Mouse (Mus musculus) thymus, adult 2 months (tissue): ENCODE data around the gene Cass4. TPM values are rescaled to one million over a fixed set of nuclear protein-coding genes. Genes with fewer than 3 reads are reported as not detected.
A peak's percentile ranks its signal among the peaks of the same experiment; 100 is the strongest.

Experiments
- DNase-seq: peaks from one replicate; pipeline ENCODE4 v3.0.0; 2021
- H3K27ac ChIP-seq: fragments of 200-500 bp; 2 replicates; pipeline ENCODE4 v1.5.1; 2012; ENCODE audit warnings: low read length, control low read depth; ENCODE audit not compliant: control insufficient read depth, insufficient read depth
- H3K27me3 ChIP-seq: fragments of 200-500 bp; 2 replicates; pipeline ENCODE4 v1.6.1; 2012; ENCODE audit warnings: mild to moderate bottlenecking, low read length, moderate library complexity, mixed read lengths; ENCODE audit not compliant: control insufficient read depth, insufficient read depth
- H3K36me3 ChIP-seq: fragments of 200-500 bp; 2 replicates; pipeline ENCODE4 v1.6.1; 2012; ENCODE audit warnings: mild to moderate bottlenecking, low read length, moderate library complexity; ENCODE audit not compliant: control insufficient read depth, insufficient read depth
- H3K4me1 ChIP-seq: fragments of 200-500 bp; replicated peaks from 2 replicates; pipeline ENCODE4 v1.6.1; 2012; ENCODE audit warnings: low read length; ENCODE audit not compliant: control insufficient read depth, insufficient read depth
- H3K4me3 ChIP-seq: fragments of 200-500 bp; 2 replicates; pipeline ENCODE4 v1.5.1; 2012; ENCODE audit warnings: mild to moderate bottlenecking, low read length, control low read depth, moderate library complexity; ENCODE audit not compliant: control insufficient read depth, insufficient read depth
- CTCF ChIP-seq: fragments of 200-500 bp; IDR thresholded peaks from 2 replicates; pipeline ENCODE4 v1.5.1; 2012; ENCODE audit warnings: mild to moderate bottlenecking, control low read depth, low read length, moderate library complexity, borderline replicate concordance; ENCODE audit not compliant: control insufficient read depth, poor library complexity, insufficient read depth; ENCODE audit errors: extremely low read depth
- POLR2A ChIP-seq: fragments of 200-500 bp; IDR thresholded peaks from 2 replicates; pipeline ENCODE4 v1.6.1; 2012; ENCODE audit warnings: mild to moderate bottlenecking, low read length, control low read depth, moderate library complexity; ENCODE audit not compliant: control insufficient read depth, poor library complexity, insufficient read depth; ENCODE audit errors: extremely low read depth
- WGBS: fragments of 180-500 bp; shearing (Covaris S2); methylation state at CpG from one replicate; pipeline ENCODE4 v1.1.7; 2018; 5-methylcytosine and 5-hydroxymethylcytosine counted together
- polyA plus RNA-seq: library from polyadenylated mRNA; depleted of rRNA; stranded (reverse); fragments of >200 nt; gene quantifications from 2 replicates; pipeline ENCODE4 v1.2.3, GENCODE M21; 2012

Gene Cass4
- polyA plus RNA-seq, 1 experiment: 2.2 TPM

DNA sequence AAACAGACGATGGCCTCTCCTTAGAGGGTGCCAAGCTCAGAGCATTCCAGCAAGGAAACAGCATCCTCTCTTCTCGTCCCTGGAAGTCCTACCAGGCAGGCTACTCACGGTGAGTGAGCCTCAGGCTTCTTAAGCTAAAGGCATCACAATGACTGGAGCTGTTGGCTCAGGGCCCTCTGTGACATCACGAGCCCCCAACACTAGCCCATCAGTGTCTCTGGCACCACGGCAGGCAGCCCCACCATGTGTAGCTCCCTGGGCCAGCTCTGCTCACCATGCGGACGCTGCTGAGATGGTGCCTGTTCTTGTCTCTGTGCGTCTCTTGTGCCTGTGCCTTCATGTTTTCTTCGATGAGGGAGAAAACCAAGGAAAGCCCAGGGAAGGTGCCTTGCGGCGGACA, 78.7 kb downstream of the Cass4 start, which contains the start of gene Fam209:
Gene Fam209 (plus strand): TSS at position 203 of the 400 bp plus-strand sequence.
- Histone ChIP-seq H3K27ac (no peak within 1 kb of the TSS), H3K36me3 (peaks cover 19% of the 10 kb centered on the region), H3K4me1 (no peaks in the 10 kb centered on the region; the same call in 1 of the 2 replicates), H3K27me3 (no peaks in the 10 kb centered on the region), H3K4me3 (no peak within 1 kb of the TSS)
- TF ChIP-seq CTCF: no peak
- no peak for TF ChIP-seq POLR2A
- 95% methylated on average over 11 of the region's 11 CpGs for WGBS
- DNase-seq: no peak

DNA sequence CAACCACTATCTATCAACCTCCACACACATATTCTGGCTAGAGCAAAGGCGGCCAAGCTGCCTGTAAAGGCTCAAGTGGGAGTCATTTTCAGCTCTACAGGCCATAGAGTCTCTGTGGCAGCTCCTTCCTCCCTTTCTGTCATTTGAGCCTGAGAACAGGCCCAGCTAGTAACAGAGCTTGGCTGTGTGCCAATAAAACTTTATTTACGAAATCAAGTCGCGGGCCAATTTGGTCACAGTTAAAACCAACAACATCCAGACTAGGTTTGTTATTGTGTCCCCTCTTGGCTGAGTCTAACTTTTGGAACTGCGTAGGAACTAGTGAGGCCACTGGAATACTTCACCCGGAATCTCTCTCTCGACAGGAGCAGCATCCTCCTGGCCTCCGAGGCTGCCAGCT, 80.0 kb downstream of the Cass4 start:
- Histone ChIP-seq H3K27me3 (no peaks in the 10 kb centered on the region), H3K4me3 (no peak overlapping the region), H3K27ac (no peak overlapping the region), H3K4me1 (no peaks in the 10 kb centered on the region; the same call in 1 of the 2 replicates), H3K36me3 (peaks cover 12% of the 10 kb centered on the region; the same call in 1 of the 2 replicates)
- TF ChIP-seq POLR2A (no peak), CTCF (no peak)
- no peak for DNase-seq
- whole genome bisulfite sequencing: 87% methylated on average over 8 of the region's 8 CpGs

DNA sequence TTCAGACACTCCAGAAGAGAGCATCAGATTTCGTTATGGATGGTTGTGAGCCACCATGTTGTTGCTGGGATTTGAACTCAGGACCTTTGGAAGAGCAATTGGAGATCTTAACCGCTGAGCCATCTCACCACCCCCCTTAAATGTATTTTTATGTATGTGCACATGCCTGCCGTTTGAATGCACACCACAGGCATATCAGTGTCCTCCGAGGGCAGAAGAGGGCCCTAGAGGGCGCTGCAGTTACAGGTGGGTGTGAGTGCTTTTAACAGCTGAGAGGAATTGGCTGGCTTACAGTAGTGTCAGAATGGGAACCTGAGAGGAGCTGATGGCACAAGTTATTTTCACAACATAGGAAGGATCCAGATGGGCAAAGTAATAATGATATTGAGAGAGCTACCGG, 81.4 kb downstream of the Cass4 start:
- 28% methylated on average over 6 of the region's 6 CpGs for WGBS
- TF ChIP-seq CTCF (peak; percentile 59; the same call in 1 of the 2 replicates), POLR2A (no peak)
- peak; percentile 71 for DNase-seq

DNA sequence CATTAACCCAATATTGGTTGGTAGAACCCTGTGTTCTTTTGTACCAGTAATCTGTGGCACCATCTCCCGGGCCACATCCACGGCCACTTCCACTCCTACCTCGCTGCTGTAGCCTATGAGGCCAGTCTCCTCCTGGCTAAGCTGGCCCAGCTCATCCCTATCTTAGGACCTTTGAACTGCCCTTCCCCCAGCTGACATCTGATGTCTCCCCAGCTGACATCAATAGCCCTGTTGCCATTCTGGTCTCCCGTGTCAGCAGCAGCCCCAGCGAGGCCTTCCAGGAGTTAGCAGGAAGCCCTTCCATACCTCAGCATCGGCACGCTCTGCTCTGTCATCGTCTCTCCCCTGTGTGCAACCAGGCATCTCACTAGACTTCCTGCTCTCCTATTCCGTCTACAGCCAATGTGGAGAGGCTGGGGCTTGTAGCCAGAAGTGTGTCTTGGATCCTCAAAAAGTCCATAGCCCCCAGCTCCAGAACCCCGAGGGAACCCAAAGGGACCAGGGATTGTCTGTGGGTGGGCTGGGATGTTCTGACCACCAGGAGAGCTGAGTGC, 83.2 kb downstream of the Cass4 start:
- no peak overlapping the region for H3K27ac ChIP-seq
- 39% methylated on average over 10 of the region's 10 CpGs for WGBS

More for the DNA sequence above, 81.4 kb downstream of the Cass4 start:
- no peaks in the 10 kb centered on the region for H3K27me3 ChIP-seq
- no peak overlapping the region for H3K4me3 ChIP-seq
- peaks cover 3% of the 10 kb centered on the region for H3K4me1 ChIP-seq
- no peaks in the 10 kb centered on the region for H3K36me3 ChIP-seq
- H3K27ac ChIP-seq: no peak overlapping the region

DNA sequence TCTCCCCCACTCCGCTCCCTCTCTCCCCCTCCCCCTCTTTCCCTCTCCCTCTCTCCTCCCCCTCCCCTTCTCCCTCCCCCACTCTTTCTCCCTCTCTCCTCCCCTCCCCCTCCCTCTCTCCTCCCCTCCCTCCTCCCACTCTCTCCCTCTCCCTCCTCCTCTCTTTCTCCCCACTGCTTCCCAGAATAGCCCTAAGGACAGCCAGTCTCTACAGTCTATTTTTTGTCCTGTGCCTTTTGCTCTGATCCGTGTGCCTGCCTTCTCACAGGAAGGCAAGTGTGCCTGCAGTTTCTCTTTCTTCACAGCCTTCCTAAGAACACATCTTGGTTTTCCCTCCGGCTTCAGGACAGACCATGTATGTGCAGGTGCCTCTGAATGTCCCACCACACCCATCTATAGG, 83.8 kb downstream of the Cass4 start:
- 41% methylated on average over 3 of the region's 3 CpGs for WGBS
- no peak overlapping the region for H3K4me3 ChIP-seq
- no peak for TF ChIP-seq POLR2A
- TF ChIP-seq CTCF: no peak
- no peaks in the 10 kb centered on the region for H3K27me3 ChIP-seq
- no peak for DNase-seq
- H3K4me1 ChIP-seq: peaks cover 20% of the 10 kb centered on the region
- no peak overlapping the region for H3K27ac ChIP-seq
- no peaks in the 10 kb centered on the region for H3K36me3 ChIP-seq

More for the DNA sequence above, 83.2 kb downstream of the Cass4 start:
- Histone ChIP-seq H3K4me3 (no peak overlapping the region), H3K36me3 (no peaks in the 10 kb centered on the region), H3K4me1 (peaks cover 15% of the 10 kb centered on the region), H3K27me3 (no peaks in the 10 kb centered on the region)
- no peak for TF ChIP-seq POLR2A
- TF ChIP-seq CTCF: no peak
- no peak for DNase-seq

DNA sequence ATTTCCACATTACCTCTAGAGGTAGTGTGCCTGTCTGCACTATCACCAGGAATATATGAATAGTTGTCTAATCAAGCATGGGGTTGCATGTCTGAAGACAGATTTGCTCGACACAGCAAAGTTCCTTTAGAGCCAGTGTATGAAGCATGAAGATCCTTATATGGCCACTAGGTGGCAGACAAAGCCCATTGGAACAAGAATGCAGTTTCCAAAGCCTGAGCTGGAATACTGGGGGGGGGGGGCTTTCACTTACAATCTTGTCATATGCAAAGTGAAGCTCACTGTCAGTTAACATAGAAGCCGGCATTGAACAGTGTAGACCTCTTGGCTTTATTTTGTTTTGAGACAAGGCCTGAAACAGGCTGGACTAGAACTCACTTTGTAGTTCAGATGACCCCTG, 84.3 kb downstream of the Cass4 start:
- TF ChIP-seq POLR2A (no peak), CTCF (no peak)
- WGBS: 8% methylated on average over 2 of the region's 2 CpGs
- Histone ChIP-seq H3K36me3 (no peaks in the 10 kb centered on the region), H3K4me3 (no peak overlapping the region), H3K27me3 (no peaks in the 10 kb centered on the region), H3K4me1 (peaks cover 20% of the 10 kb centered on the region), H3K27ac (no peak overlapping the region)
- peak; percentile 49 for DNase-seq
